Comparison of ENCODE assay signal across 14 mouse cellular contexts in the genomic region with DNA sequence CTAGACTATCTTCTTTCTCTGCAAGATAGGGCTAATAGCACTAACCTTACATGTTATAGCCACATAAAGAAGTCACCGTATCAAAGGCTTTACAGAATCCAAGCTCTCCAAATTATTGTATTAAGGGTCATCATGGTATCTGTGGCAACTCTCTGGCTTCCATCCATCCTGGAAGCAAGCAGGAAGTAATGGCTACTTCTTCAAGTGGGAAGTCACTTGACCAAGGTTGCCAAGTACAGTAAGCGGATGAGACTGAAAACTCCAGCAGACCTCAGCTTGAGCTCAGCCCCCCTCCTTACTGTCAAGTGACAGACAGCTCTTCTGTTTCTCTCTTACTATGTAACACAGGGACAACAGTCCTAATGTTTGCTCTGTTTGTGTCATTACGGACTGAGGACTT. TPM values are rescaled to one million over a fixed set of nuclear protein-coding genes. Genes with fewer than 3 reads are reported as not detected.
"Had no signal": no experiment of that assay in that cellular context is flagged by ENCODE, and none has a peak within 500 bp of the region (broad histone marks: within the 10 kb centered on the region; RNA-seq: fewer than 3 reads in every experiment).

No protein-coding gene starts in this region.

- H3K27me3 ChIP-seq: intestine, embryonic 15.5 days; limb, embryonic 13.5 days; liver, embryonic 13.5 days had no signal

- ATAC-seq: intestine, embryonic 15.5 days had no signal

- H3K36me3 ChIP-seq: intestine, embryonic 15.5 days; limb, embryonic 10.5 days; limb, embryonic 13.5 days; liver, embryonic 13.5 days had no signal

- H3K27ac ChIP-seq: intestine, embryonic 15.5 days; limb, embryonic 10.5 days; limb, embryonic 13.5 days; liver, embryonic 13.5 days had no signal

- H3K4me2 ChIP-seq: intestine, embryonic 15.5 days; limb, embryonic 13.5 days; liver, embryonic 13.5 days; midbrain, embryonic 11.5 days had no signal

- H3K9me3 ChIP-seq: intestine, embryonic 15.5 days; limb, embryonic 10.5 days; limb, embryonic 13.5 days; liver, embryonic 13.5 days; megakaryocyte, embryonic 14.5 days had no signal

- DNase-seq: kidney, adult 11 months; kidney, adult 9 months; kidney, postnatal 4 days; liver; liver, embryonic 13.5 days; midbrain, embryonic 14.5 days; thymus, adult 2 months; thymus, postnatal 14 days; thymus, postnatal 4 days had no signal

- H3K4me3 ChIP-seq: intestine, embryonic 15.5 days; limb, embryonic 10.5 days; limb, embryonic 13.5 days; liver, embryonic 13.5 days had no signal

- H3K9ac ChIP-seq: intestine, embryonic 15.5 days; limb, embryonic 13.5 days; liver, embryonic 13.5 days had no signal

RNA-seq across cellular contexts. Expression of gene Hnf1b, which starts 36.9 kb away (rescaled TPM):
- polyA plus RNA-seq: limb, embryonic 10.5 days; limb, embryonic 13.5 days; midbrain, embryonic 11.5 days had no signal
